Mouse (Mus musculus): ENCODE data around the gene Mob4.

- TF ChIP-seq ZNF384 (IDR thresholded peaks at IDR 0.05; ENCODE audit: low read depth, low read length) (no peak), MAFK (IDR thresholded peaks at IDR 0.05; ENCODE audit: insufficient read depth, low read depth, low read length) (no peak), ZC3H11A (IDR thresholded peaks at IDR 0.05; ENCODE audit: borderline replicate concordance, low read depth, low read length) (no peak), HCFC1 (IDR thresholded peaks at IDR 0.05; ENCODE audit: borderline replicate concordance, insufficient read depth, low read length) (no peak)
Measured at GRCm38 (mm10) chr1:55082106-55082505, 48.9 kb upstream of the Mob4 start.
